Mouse (Mus musculus) embryo, embryonic 10.5 days (tissue): ENCODE measurements at regions not wholly inside any gene's neighbourhood (a gene's known extent, or its start where the extent isn't known, plus 50 kb on each side); places are given as distances from the start of the nearest gene placed in this dataset.

Experiments
- DNase-seq: peaks from one replicate; pipeline ENCODE4 v3.0.0-alpha.2; 2015; ENCODE audit warnings: low spot score

DNA sequence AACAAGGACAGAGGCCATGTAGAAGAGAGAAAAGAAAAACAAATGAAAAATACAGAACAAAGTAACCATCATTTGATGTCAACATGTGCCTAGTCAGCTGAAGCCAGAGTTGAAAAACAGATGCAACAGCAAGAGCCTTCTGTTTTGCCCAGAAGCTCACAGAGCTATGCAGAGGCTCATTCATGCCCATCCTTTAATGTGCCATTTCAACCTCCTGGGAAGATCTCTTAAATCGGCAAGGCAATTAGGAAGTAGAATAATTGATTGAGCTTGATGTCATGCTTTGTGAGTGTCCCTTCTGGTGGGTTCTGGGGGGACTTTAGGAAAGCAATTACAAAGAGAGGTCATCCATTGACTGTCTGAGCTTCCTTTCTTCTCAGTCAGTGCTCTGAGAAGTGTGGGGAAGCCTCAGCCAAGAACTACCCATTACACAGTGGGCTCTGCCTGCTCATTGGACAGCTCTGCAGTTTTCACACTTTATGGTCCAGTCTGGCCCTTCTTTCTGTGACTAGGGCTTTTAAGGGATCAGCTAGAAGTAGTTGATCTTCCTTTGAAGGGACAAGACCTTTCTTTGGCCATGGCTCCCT, 240.2 kb downstream of the Kcne4 start:
- DNase-seq, result no peak

DNA sequence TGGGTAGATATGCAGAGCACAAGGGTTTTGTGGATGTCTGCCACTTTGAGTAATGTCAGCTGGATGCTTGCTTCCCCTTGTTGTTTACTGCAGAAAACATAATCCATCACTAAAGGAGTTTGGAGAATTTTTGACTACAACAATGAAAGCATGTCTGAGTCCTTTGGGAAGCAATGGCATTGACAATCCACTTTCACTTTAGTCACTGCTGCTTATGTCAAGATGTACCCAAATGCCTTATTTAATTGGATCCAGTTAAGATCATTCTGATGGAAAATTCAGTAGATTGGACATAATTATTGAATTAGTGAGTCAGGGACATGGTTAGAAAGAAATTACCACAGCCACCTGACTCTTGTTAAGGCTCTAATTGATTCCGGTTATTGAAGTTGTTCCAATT, 263.7 kb downstream of the Kcne4 start:
- DNase-seq, result peak; percentile 1
